Mouse (Mus musculus): ENCODE measurements at regions not wholly inside any gene's neighbourhood (a gene's known extent, or its start where the extent isn't known, plus 50 kb on each side); places are given as distances from the start of the nearest gene placed in this dataset.

DNA sequence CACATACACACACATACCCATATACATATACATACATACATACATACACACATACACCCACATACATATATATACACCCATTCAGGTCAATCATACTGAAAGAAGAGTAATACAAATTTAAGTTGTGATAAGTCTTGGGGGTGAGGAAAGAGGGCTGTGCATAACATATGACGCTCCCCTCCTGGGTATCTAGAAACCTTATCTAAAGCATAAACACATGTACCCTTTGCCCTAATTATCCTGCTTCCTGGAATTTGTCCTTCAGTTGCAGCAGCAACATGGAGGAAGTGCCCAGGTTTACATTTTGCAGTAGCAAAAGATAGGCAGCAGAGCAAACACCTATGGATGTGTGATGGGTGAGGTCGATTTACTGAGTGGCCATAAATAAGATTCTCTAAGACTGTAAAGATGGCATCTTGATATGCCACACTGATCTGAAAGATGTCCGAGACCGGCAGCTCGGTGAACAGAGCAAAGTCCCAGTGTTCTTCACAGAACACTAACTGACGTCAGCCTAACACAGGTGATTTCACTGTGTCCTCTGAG, 172.0 kb upstream of the Irf2bp2 start:
- H3K9me3 ChIP-seq (ENCODE audit: control insufficient read depth, low read length), result no peaks in the 10 kb centered on the region
- H3K27ac ChIP-seq (ENCODE audit: low read depth, low read length), result no peak overlapping the region
- no peaks in the 10 kb centered on the region for H3K4me1 ChIP-seq (ENCODE audit: control insufficient read depth, insufficient read depth, low read length)
- H3K27me3 ChIP-seq (ENCODE audit: control insufficient read depth, insufficient read depth, low read length), result no peaks in the 10 kb centered on the region
- 89% methylated on average over 6 of the region's 6 CpGs for WGBS
- no peaks in the 10 kb centered on the region for H3K36me3 ChIP-seq (ENCODE audit: control insufficient read depth, insufficient read depth, low read length)
- DNase-seq (ENCODE audit: low spot score, missing footprints) (no peak), ATAC-seq (ENCODE audit: low FRiP score) (no peak)
- no peak overlapping the region for H3K4me3 ChIP-seq (ENCODE audit: low read depth, low read length)
- no peak overlapping the region for H3K4me2 ChIP-seq
- no peak overlapping the region for H3K9ac ChIP-seq (ENCODE audit: low read length)

DNA sequence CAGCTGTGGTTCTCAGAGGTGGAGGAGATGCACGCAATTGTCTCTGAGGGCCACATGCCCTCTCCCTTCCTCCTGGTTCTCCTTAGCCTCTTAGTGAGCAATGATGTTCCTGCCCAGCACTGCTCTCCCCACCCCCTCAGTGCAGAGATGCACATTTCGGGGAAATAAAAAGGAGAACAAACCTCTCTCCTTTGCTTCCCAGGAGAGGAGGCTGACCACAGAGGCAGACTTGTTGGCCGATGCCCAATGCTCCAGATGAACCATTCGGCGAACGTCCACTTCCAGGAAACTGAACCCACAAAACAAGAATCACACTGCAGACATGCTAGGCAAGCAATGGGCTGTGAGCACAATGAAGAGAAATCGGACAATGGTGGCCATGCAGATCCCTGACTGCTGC, 169.8 kb upstream of the Irf2bp2 start:
- no peaks in the 10 kb centered on the region for H3K36me3 ChIP-seq (ENCODE audit: control insufficient read depth, insufficient read depth, low read length)
- H3K27me3 ChIP-seq (ENCODE audit: control insufficient read depth, insufficient read depth, low read length), result no peaks in the 10 kb centered on the region
- no peak for ATAC-seq (ENCODE audit: low FRiP score)
- no peaks in the 10 kb centered on the region for H3K9me3 ChIP-seq (ENCODE audit: control insufficient read depth, low read length)
- H3K4me1 ChIP-seq (ENCODE audit: control insufficient read depth, insufficient read depth, low read length), result no peaks in the 10 kb centered on the region
- H3K27ac ChIP-seq (ENCODE audit: low read depth, low read length), result no peak overlapping the region
- no peak overlapping the region for H3K4me3 ChIP-seq (ENCODE audit: low read depth, low read length)
- 89% methylated on average over 7 of the region's 7 CpGs for WGBS
- no peak overlapping the region for H3K4me2 ChIP-seq
- H3K9ac ChIP-seq (ENCODE audit: low read length), result no peak overlapping the region
- no peak for DNase-seq (ENCODE audit: low spot score, missing footprints)

DNA sequence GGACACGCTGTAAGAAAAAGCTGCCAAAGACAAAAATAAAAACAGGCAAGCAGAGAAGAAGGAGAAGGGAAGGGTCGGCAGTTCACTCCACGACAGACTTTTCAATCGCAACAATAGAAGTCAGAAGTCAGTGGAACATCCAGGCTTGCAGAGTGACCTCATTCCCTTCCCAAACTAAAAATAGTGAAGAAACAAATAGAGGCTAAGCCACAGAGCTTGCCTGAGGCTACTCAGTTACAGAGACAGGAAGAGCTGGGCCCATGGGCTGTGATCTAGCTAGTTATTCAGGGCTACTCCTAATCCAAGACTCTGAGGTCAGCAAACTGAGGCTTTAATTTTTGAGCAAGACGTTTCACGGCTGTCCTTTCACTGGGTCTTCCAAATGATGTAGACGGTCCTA, 165.9 kb upstream of the Irf2bp2 start:
- no peaks in the 10 kb centered on the region for H3K27me3 ChIP-seq (ENCODE audit: control insufficient read depth, insufficient read depth, low read length)
- DNase-seq (ENCODE audit: low spot score, missing footprints) (no peak), ATAC-seq (ENCODE audit: low FRiP score) (no peak)
- no peaks in the 10 kb centered on the region for H3K4me1 ChIP-seq (ENCODE audit: control insufficient read depth, insufficient read depth, low read length)
- no peak overlapping the region for H3K9ac ChIP-seq (ENCODE audit: low read length)
- H3K4me2 ChIP-seq, result no peak overlapping the region
- no peaks in the 10 kb centered on the region for H3K9me3 ChIP-seq (ENCODE audit: control insufficient read depth, low read length)
- no peak overlapping the region for H3K4me3 ChIP-seq (ENCODE audit: low read depth, low read length)
- no peaks in the 10 kb centered on the region for H3K36me3 ChIP-seq (ENCODE audit: control insufficient read depth, insufficient read depth, low read length)
- no peak overlapping the region for H3K27ac ChIP-seq (ENCODE audit: low read depth, low read length)
- 75% methylated on average over 7 of the region's 7 CpGs for WGBS

DNA sequence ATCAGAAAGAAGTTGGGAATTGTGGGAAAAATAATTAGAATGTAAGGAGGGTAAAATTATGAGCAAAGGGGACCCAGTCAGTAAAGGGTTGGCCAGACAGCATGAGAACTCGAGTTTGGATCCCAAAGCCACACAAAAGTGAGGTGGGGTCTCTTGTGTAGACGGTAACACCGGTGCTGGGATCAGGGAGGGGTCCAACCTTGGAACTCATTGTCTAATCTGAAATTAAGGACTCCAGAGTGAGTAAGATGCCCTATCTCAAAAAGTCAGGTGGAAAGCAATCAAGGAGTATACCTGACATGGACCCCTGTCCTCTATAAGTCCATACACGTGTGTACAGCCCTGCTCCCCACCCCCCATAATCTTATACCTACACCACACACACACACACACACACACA, 165.2 kb upstream of the Irf2bp2 start:
- no peaks in the 10 kb centered on the region for H3K36me3 ChIP-seq (ENCODE audit: control insufficient read depth, insufficient read depth, low read length)
- H3K4me2 ChIP-seq, result no peak overlapping the region
- H3K27me3 ChIP-seq (ENCODE audit: control insufficient read depth, insufficient read depth, low read length), result no peaks in the 10 kb centered on the region
- no peaks in the 10 kb centered on the region for H3K9me3 ChIP-seq (ENCODE audit: control insufficient read depth, low read length)
- ATAC-seq (ENCODE audit: low FRiP score) (no peak), DNase-seq (ENCODE audit: low spot score, missing footprints) (no peak)
- H3K4me1 ChIP-seq (ENCODE audit: control insufficient read depth, insufficient read depth, low read length), result no peaks in the 10 kb centered on the region
- no peak overlapping the region for H3K27ac ChIP-seq (ENCODE audit: low read depth, low read length)
- no peak overlapping the region for H3K9ac ChIP-seq (ENCODE audit: low read length)
- H3K4me3 ChIP-seq (ENCODE audit: low read depth, low read length), result no peak overlapping the region
- 87% methylated on average over 4 of the region's 4 CpGs for WGBS

DNA sequence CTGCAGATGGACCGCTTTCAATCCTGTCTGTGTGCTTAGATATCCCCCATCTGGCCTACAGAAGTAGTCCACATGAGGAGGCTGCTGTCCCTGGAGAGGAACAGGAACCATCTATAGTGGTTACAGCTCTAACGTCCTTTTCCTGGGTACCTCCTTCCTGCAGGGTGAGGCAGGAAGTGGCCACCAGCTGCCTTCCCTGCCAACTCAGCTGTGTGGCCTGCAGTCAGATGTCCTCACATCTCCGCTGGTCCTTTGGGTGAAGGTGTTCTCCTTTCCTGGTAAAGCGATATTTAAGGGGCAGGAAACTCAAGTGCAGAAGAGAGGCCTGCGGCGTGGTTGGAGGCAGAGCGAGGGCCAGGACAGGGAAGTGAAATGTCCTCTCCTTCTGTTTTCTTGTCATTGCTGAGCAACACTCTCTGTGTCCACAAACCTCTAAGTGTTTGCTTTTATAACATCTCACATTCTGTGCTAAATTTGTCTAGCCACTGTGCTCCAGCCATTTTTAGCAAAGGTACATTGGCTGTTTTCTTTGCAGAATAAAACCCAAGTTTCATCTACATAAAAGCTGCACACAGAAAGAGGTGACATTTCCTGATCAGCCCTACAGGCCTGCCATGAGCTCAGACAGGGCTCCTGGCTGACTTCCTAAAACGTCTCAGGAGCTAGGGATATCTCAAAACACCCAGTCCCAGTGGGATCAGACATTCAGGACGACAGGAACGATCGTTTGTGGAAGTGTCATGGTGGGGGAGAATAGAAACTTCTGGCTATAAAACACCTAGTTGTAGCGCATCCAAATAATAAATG, 164.4 kb upstream of the Irf2bp2 start:
- H3K36me3 ChIP-seq (ENCODE audit: control insufficient read depth, insufficient read depth, low read length), result no peaks in the 10 kb centered on the region
- no peak overlapping the region for H3K4me3 ChIP-seq (ENCODE audit: low read depth, low read length)
- no peaks in the 10 kb centered on the region for H3K9me3 ChIP-seq (ENCODE audit: control insufficient read depth, low read length)
- H3K27ac ChIP-seq (ENCODE audit: low read depth, low read length), result no peak overlapping the region
- peak; percentile 21 for DNase-seq (ENCODE audit: low spot score, missing footprints)
- 86% methylated on average over 12 of the region's 12 CpGs for WGBS
- no peaks in the 10 kb centered on the region for H3K4me1 ChIP-seq (ENCODE audit: control insufficient read depth, insufficient read depth, low read length)
- H3K4me2 ChIP-seq, result no peak overlapping the region
- no peak overlapping the region for H3K9ac ChIP-seq (ENCODE audit: low read length)
- ATAC-seq (ENCODE audit: low FRiP score), result no peak
- H3K27me3 ChIP-seq (ENCODE audit: control insufficient read depth, insufficient read depth, low read length), result no peaks in the 10 kb centered on the region

DNA sequence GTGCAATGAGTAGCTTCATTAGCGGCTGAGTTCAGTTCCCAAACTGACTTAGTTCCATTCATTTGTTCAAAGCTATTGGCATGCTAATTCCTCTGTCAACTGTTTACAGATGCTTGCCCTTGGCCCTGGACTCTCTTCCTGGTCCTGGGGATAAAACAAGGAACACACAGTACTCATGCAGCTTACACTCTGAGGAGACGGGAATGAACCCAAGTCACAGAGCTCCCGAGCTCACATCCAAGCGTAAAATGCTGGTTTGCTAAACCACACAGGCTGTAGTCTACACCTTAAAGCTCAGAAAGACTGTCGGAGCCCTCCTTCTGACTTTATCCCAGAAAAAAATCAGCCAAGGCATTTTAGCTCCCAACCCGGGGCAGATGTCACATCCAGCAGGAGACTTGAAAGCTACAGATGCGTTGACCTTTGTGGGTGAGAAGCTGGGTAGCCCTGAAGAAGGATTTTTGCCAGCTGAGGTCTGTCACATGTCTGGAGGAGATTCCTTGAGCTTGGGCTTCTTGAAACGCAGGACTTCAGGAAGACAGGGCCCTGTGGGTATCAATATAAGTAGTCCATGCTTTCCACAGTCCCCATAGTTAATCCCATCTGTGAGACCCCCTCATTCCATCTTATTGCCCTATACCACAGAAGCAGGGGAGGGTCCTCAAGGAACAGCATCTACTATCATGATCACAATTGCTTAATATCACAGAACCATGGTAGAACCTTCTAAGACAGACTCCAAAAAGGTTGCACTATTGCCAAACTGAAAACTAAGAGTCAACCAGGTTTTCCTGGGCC, 162.7 kb upstream of the Irf2bp2 start:
- WGBS, result 84% methylated on average over 8 of the region's 8 CpGs
- H3K27me3 ChIP-seq (ENCODE audit: control insufficient read depth, insufficient read depth, low read length), result no peaks in the 10 kb centered on the region
- no peak overlapping the region for H3K4me2 ChIP-seq
- DNase-seq (ENCODE audit: low spot score, missing footprints), result peak; percentile 80
- ATAC-seq (ENCODE audit: low FRiP score), result no peak
- no peaks in the 10 kb centered on the region for H3K9me3 ChIP-seq (ENCODE audit: control insufficient read depth, low read length)
- H3K36me3 ChIP-seq (ENCODE audit: control insufficient read depth, insufficient read depth, low read length), result no peaks in the 10 kb centered on the region
- H3K9ac ChIP-seq (ENCODE audit: low read length), result no peak overlapping the region
- no peaks in the 10 kb centered on the region for H3K4me1 ChIP-seq (ENCODE audit: control insufficient read depth, insufficient read depth, low read length)
- no peak overlapping the region for H3K27ac ChIP-seq (ENCODE audit: low read depth, low read length)
- H3K4me3 ChIP-seq (ENCODE audit: low read depth, low read length), result no peak overlapping the region

DNA sequence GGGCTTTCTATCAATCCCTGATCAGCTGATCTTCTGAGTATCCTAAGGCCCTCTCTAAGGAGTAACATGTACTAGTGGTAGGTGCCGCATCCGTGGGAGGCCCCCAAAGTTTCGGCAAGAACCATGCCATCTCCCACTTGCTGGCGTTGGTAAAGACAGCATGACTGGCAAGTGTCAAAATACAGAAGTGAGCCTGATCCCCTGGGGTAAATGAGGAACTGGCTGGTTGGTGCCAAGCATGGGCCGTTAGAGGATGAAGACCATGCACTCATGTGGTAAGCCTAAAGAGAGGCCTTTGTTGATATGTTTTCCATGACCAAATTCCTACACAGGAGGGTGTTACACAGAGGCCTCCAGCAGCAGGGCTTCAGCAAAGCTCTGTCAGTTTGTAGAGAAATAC, 161.9 kb upstream of the Irf2bp2 start:
- H3K4me3 ChIP-seq (ENCODE audit: low read depth, low read length), result no peak overlapping the region
- DNase-seq (ENCODE audit: low spot score, missing footprints) (no peak), ATAC-seq (ENCODE audit: low FRiP score) (no peak)
- no peak overlapping the region for H3K9ac ChIP-seq (ENCODE audit: low read length)
- WGBS, result 93% methylated on average over 5 of the region's 5 CpGs
- no peak overlapping the region for H3K4me2 ChIP-seq
- H3K4me1 ChIP-seq (ENCODE audit: control insufficient read depth, insufficient read depth, low read length), result no peaks in the 10 kb centered on the region
- H3K27me3 ChIP-seq (ENCODE audit: control insufficient read depth, insufficient read depth, low read length), result no peaks in the 10 kb centered on the region
- H3K27ac ChIP-seq (ENCODE audit: low read depth, low read length), result no peak overlapping the region
- H3K36me3 ChIP-seq (ENCODE audit: control insufficient read depth, insufficient read depth, low read length), result no peaks in the 10 kb centered on the region
- no peaks in the 10 kb centered on the region for H3K9me3 ChIP-seq (ENCODE audit: control insufficient read depth, low read length)

DNA sequence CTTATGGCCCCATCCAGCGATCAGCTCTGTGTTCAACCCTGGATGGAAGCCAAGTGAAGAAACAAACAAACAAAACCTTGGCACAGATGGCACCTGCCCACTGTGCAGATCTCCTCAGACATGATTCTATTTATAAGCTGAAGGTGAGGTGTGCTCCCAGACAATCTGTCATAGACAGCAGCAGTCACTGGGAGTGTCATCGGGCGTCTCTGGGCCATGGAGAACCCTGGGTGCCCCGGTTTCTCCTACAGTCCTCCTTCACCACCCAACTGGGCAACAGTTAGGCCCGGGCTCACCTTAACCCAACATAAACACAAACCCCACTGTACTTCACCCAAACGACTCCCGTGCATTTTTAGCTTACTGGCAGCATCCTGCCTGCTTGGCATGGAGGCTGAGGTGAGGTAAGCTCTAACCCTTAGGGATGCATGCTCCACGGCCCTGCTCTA, 160.6 kb upstream of the Irf2bp2 start:
- Histone ChIP-seq H3K9ac (ENCODE audit: low read length) (no peak overlapping the region), H3K36me3 (ENCODE audit: control insufficient read depth, insufficient read depth, low read length) (no peaks in the 10 kb centered on the region), H3K4me1 (ENCODE audit: control insufficient read depth, insufficient read depth, low read length) (no peaks in the 10 kb centered on the region), H3K27ac (ENCODE audit: low read depth, low read length) (no peak overlapping the region), H3K4me2 (no peak overlapping the region), H3K9me3 (ENCODE audit: control insufficient read depth, low read length) (no peaks in the 10 kb centered on the region), H3K27me3 (ENCODE audit: control insufficient read depth, insufficient read depth, low read length) (no peaks in the 10 kb centered on the region), H3K4me3 (ENCODE audit: low read depth, low read length) (no peak overlapping the region)
- DNase-seq (ENCODE audit: low spot score, missing footprints), result no peak
- no peak for ATAC-seq (ENCODE audit: low FRiP score)
- WGBS, result 92% methylated on average over 8 of the region's 8 CpGs

Measured in midbrain, embryonic 11.5 days (tissue).